Mouse (Mus musculus) brown adipose tissue, adult 24 weeks (tissue): Measurements from ENCODE around the gene Ifna15. TPM values are rescaled to one million over a fixed set of nuclear protein-coding genes. Genes with fewer than 3 reads are reported as not detected.
A peak's percentile ranks its signal among the peaks of the same experiment; 100 is the strongest.

Experiments
- H3K27ac ChIP-seq: fragments of 200-500 bp; replicated peaks from 2 replicates; pipeline ENCODE4 v1.5.1; 2012; ENCODE audit warnings: low read depth, mild to moderate bottlenecking, low read length
- H3K4me1 ChIP-seq: fragments of 200-500 bp; 2 replicates; pipeline ENCODE4 v1.6.1; 2012; ENCODE audit warnings: low read length, mixed read lengths; ENCODE audit not compliant: control insufficient read depth, insufficient read depth, insufficient read length
- H3K4me3 ChIP-seq: fragments of 200-500 bp; 2 replicates; pipeline ENCODE4 v1.5.1; 2012; ENCODE audit warnings: low read depth, mild to moderate bottlenecking, low read length, moderate library complexity; ENCODE audit not compliant: insufficient read depth
- polyA plus RNA-seq: library from polyadenylated mRNA; stranded (reverse); fragments of >200 nt; gene quantifications from 2 replicates; pipeline ENCODE4 v1.2.4, GENCODE M21; 2012; ENCODE audit not compliant: missing spikeins, insufficient read depth, insufficient read length

Ifna15 gene
- polyA plus RNA-seq, 1 experiment: not detected

DNA sequence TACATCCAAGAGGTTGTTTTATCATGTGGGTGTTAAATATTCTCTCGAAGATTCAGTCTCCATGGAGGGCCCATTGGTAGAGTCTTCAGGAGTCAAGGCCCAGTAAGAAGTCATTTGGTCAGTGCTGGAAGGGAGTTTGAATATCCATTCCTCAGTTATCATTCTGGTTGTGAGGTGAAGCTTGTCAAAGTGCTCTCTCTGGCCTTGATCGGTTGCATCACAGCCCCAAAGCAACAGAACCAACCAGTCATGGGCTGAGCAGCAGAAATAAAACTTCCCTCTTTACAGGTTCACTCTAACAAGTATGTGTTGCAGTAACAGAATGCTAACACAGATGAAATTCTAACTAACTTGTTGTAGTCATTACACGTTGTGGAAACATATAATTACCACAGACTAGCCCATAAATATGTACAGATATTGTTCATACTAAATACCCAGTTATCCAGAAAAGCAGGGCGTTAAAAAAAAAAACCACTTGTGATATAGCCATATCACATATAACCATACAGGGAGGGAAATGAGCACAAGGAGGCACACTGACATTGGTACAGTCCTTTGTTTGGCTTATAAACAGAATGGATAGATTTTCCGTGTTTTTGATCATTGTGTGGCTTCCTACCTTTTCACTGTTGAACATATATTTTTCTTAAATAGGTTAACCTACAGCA, 31.5 kb downstream of the Ifna15 start:
- H3K27ac ChIP-seq: no peak overlapping the region
- no peaks in the 10 kb centered on the region for H3K4me1 ChIP-seq

DNA sequence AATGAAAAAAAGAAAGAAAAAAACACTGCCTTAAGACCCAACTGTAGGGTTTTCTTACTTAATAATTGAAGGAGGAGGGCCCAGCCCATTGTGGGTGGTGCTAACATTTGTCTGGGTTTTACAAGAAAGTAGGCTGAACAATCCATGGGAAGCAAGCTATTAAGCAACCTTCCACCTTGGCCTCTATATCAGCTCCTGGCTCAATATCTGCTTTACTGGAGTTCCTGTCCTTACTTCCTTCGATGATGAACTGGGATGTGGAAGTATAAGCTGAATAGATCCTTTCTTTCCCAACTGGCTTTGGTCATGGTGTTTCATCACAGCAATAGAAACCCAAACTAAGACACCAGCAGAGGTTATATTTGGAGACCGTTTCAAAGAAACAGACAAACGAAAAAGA, 32.7 kb downstream of the Ifna15 start:
- Histone ChIP-seq H3K4me3 (no peak overlapping the region), H3K4me1 (no peaks in the 10 kb centered on the region), H3K27ac (no peak overlapping the region)

More for the DNA sequence above, 31.5 kb downstream of the Ifna15 start:
- H3K4me3 ChIP-seq: no peak overlapping the region

DNA sequence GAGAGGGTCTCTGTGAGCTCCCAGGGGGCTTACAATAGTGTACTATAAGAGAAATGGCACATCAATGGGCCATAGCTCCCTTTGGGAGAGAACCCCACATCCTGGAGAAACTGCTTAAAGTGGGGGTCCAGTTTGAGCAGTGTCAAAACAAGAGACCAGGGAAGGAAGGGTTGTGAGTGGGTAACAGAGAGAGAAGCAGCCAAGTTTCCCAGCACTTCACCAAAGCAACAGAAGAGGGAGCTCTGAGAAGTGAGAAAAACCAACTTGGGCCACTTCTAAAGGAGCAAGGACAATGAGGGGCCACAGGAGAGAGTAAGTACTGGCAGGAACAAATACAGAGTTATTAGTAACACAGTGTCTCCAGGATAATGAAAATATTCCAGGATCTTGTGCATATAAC, 34.8 kb downstream of the Ifna15 start:
- Histone ChIP-seq H3K4me1 (no peaks in the 10 kb centered on the region), H3K4me3 (no peak overlapping the region), H3K27ac (no peak overlapping the region)

DNA sequence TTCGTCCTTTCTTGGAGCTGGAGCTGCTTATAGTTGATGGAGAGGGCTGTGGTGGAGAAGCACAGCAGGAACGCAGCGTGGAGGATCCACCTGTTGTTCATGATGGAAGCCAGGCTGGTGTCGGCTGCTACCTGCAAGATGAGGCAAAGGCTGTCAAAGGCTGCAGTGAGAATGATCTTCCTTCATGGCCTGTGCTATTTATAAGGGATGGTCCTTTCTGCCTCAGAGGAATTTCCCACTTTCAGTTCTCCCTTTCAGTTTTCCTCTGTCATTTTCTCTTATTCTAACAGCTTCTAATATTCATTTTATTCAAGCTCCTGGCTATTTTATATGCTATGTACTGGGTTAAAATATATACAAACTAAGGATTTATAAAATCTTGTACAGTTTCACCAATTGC, 35.4 kb downstream of the Ifna15 start, which contains the start of gene Ifnb1:
Gene Ifnb1 (minus strand): TSS at position 101 of the 400 bp plus-strand sequence.
- H3K4me3 ChIP-seq: no peak within 1 kb of the TSS
- H3K4me1 ChIP-seq: no peaks in the 10 kb centered on the region
- no peak within 1 kb of the TSS for H3K27ac ChIP-seq

DNA sequence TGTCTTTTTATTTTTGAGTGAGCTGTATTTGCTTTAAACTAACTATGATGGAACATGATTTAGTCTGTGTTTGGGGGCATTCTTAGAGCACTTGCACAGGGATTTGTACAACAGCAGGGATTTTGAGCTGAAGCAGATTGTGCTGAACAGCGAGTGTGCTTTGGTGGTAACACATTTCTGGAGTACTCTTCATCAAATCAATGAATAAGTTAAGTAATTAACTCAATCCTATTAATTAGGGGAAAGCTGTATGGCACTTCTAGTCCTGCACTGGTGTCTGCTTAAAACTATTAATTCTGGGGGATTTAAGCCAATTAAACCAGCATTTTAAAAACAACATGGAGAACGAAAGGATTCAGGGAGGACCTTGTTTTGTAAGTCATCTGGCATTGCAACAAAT, 40.1 kb downstream of the Ifna15 start:
- Histone ChIP-seq H3K4me1 (peaks cover 2% of the 10 kb centered on the region; the same call in 1 of the 2 replicates), H3K4me3 (no peak overlapping the region), H3K27ac (no peak overlapping the region)

DNA sequence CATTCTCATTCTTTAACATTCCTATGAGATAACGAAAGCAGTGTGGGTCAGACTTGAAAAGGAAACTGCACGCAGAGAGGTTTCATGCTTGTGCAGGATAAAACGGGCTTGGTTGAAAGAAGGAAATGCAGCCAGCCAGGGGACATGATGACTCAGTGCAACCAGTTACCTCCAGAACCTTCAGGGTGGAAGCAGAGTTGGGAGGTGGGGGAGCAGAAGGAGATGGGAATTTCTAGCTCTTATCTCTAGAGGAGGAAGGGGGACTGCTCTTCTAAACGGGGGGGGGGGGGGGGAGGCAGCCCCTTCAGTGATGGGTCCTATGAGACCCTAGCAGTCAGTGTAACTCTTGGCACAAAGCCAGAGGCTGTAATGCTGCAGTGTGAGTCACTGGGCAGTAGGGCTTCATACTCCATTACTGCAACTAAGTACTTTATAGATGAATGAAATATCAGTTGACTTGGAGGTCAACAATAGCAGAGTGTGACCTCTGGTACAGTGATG, 42.3 kb downstream of the Ifna15 start:
- no peak overlapping the region; the same call in 1 of the 2 replicates for H3K27ac ChIP-seq
- peaks cover 2% of the 10 kb centered on the region; the same call in 1 of the 2 replicates for H3K4me1 ChIP-seq
- peak overlapping the region; percentile 12; the same call in 1 of the 2 replicates for H3K4me3 ChIP-seq

DNA sequence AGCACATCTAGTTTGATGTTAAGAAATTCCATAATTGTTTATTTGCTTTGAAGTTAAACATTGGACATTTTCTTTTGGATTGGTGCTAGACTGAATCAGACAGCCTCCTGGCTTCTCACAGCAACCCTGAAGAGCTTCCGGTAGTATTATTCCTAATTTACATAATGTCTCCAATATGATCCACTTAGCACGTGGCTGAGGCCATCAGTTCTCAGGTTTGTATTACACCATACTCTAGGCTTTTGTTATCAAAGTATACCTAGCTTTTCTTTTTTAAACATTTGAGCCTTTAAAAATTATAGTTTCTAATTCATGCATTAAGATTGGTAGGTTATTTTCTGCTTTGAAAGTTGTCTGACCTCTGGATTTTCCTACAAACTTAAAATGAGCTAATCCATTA, 42.8 kb downstream of the Ifna15 start:
- peak overlapping the region; percentile 12; the same call in 1 of the 2 replicates for H3K4me3 ChIP-seq
- no peak overlapping the region; the same call in 1 of the 2 replicates for H3K27ac ChIP-seq
- peaks cover 2% of the 10 kb centered on the region; the same call in 1 of the 2 replicates for H3K4me1 ChIP-seq

DNA sequence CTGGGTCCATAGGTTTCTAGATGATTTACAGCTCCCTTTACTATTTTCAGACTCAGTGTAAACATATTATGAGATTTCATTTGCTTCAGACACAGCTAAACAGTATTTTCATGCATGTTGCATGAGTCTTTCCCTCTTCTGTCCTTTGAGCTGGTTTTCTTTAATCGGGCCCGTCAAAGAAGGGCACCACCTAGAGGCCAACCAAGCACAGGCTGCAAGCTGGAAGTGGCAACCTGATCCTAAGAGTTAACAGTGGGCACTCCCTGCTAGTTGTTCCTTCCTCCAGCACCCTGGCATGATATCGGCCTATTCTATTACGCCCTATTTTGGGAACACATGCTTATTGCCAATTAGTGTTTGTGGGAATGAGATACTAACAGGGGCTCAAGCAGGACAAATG, 43.6 kb downstream of the Ifna15 start:
- Histone ChIP-seq H3K4me1 (peaks cover 2% of the 10 kb centered on the region; the same call in 1 of the 2 replicates), H3K4me3 (no peak overlapping the region), H3K27ac (no peak overlapping the region)

DNA sequence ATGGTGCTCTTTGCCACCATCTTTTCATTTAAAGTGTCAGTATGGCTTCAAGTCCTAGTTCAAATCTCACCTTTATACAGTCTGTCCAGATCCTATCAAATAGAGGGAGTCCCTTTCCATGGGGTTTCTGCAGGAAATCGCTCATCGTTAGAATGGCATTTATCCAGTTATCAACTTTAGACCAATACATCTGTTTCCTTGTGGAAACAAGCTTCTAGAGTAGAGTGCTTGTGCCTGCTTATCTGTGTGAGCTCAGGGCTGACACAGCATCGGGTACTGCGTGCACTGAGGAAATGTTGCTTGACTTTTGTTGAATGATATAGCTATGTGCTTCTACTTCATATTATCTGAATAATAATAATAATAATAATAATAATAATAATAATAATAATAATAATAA, 44.3 kb downstream of the Ifna15 start:
- Histone ChIP-seq H3K4me3 (no peak overlapping the region), H3K27ac (no peak overlapping the region), H3K4me1 (peaks cover 2% of the 10 kb centered on the region; the same call in 1 of the 2 replicates)

Other genes starting within 250 kb of the Ifna15 start
- gene Hacd4, start 119.3 kb downstream of the Ifna15 start, polyA plus RNA-seq: 2.2 and 2.8 TPM in 2 replicates
- not detected in 2 replicates for gene Ifnb1, start 35.5 kb downstream of the Ifna15 start, polyA plus RNA-seq
- gene Ifna14, start 13.6 kb upstream of the Ifna15 start, polyA plus RNA-seq: not detected in 2 replicates
- not detected in 2 replicates for gene Ifna9, start 34.1 kb upstream of the Ifna15 start, polyA plus RNA-seq
- not detected in 2 replicates for gene Ifna12, start 45.1 kb upstream of the Ifna15 start, polyA plus RNA-seq
- gene C87499, start 76.2 kb upstream of the Ifna15 start, polyA plus RNA-seq: not detected in 2 replicates
- gene Ifna13, start 86.2 kb upstream of the Ifna15 start, polyA plus RNA-seq: not detected in 2 replicates
- not detected in 2 replicates for gene Ifna16, start 118.7 kb upstream of the Ifna15 start, polyA plus RNA-seq
- not detected in 2 replicates for gene Ifna2, start 125.7 kb upstream of the Ifna15 start, polyA plus RNA-seq
- gene Ifnab, start 133.1 kb upstream of the Ifna15 start, polyA plus RNA-seq: not detected in 2 replicates
- gene Gm26566, start 163.6 kb upstream of the Ifna15 start, polyA plus RNA-seq: not detected in 2 replicates
- gene Klhl9, start 164.2 kb upstream of the Ifna15 start, polyA plus RNA-seq: 37.8 and 44.9 TPM in 2 replicates
- gene Gm13271, start 196.6 kb upstream of the Ifna15 start, polyA plus RNA-seq: not detected in 2 replicates
- gene Gm13283, start 201.9 kb upstream of the Ifna15 start, polyA plus RNA-seq: not detected in 2 replicates
- gene Gm13290, start 215.6 kb upstream of the Ifna15 start, polyA plus RNA-seq: not detected in 2 replicates
- gene Gm13289, start 218.7 kb upstream of the Ifna15 start, polyA plus RNA-seq: not detected in 2 replicates
- not detected in 2 replicates for gene Gm13272, start 221.6 kb upstream of the Ifna15 start, polyA plus RNA-seq
- not detected in 2 replicates for gene Ifnz, start 223.9 kb upstream of the Ifna15 start, polyA plus RNA-seq
- not detected in 2 replicates for gene Gm13276, start 227.5 kb upstream of the Ifna15 start, polyA plus RNA-seq
- not detected in 2 replicates for gene Gm13277, start 230.4 kb upstream of the Ifna15 start, polyA plus RNA-seq
- gene Gm13278, start 233.3 kb upstream of the Ifna15 start, polyA plus RNA-seq: not detected in 2 replicates
- not detected in 2 replicates for gene Gm13275, start 236.2 kb upstream of the Ifna15 start, polyA plus RNA-seq
- gene Gm13279, start 239.2 kb upstream of the Ifna15 start, polyA plus RNA-seq: not detected in 2 replicates
- gene Gm13285, start 241.4 kb upstream of the Ifna15 start, polyA plus RNA-seq: not detected in 2 replicates
- gene Gm13287, start 245.0 kb upstream of the Ifna15 start, polyA plus RNA-seq: not detected in 2 replicates
- gene Gm13288, start 247.3 kb upstream of the Ifna15 start, polyA plus RNA-seq: not detected in 2 replicates